Mouse (Mus musculus): Measurements from ENCODE around the gene Rab3c. TPM values are rescaled to one million over a fixed set of nuclear protein-coding genes. Genes with fewer than 3 reads are reported as not detected.

Gene Rab3c
- polyA plus RNA-seq, 1 experiment from 2014 or later = 3.0 TPM

DNA sequence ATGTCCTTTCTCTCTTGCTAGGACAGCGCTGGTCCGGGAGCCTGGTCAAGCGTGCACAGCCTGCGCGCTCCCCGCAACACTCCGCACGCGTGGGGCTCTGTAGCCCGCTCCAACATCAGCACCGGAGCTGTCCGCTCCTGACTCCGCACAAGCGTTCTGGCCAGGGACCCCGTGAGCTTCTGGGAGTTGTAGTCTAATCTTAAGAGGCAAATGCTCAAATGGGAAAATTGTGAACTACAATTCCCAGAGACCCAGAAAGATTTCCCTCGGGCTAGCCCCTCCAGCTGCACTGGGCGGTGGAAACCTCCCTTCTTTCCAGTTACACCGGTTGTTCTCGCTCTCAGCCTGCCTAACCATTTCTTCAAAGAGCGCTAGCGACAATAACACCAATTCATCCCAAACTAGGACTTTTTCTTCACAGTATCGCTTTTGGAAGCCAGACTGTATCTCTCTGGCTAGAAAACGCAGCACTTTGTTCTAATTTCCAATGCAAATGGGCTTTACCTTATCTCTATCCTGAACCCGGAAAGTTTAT, 701 bp downstream of the Rab3c start:
- no peak for TF ChIP-seq CTCF (IDR thresholded peaks at IDR 0.05; ENCODE audit: low read depth)
- Histone ChIP-seq H3K36me3 (ENCODE audit: control insufficient read depth, insufficient read depth) (no peaks in the 10 kb centered on the region), H3K27ac (ENCODE audit: low read depth, low read length) (no peak overlapping the region), H3K9me3 (ENCODE audit: control insufficient read depth) (no peaks in the 10 kb centered on the region), H3K9ac (ENCODE audit: low read depth, low read length) (no peak overlapping the region), H3K4me3 (ENCODE audit: low read depth, low read length) (peak overlapping the region; percentile 38), H3K27me3 (replicated peaks; ENCODE audit: control insufficient read depth, insufficient read depth, low read length) (peaks cover 9% of the 10 kb centered on the region; the same call in 1 of the 2 replicates), H3K4me2 (replicated peaks; ENCODE audit: low read depth) (peak overlapping the region; percentile 67), H3K4me1 (replicated peaks; ENCODE audit: control insufficient read depth, insufficient read depth, low read length) (no peaks in the 10 kb centered on the region)
- ATAC-seq = peak; percentile 65
- under 1% methylated on average over 24 of the region's 24 CpGs for WGBS

DNA sequence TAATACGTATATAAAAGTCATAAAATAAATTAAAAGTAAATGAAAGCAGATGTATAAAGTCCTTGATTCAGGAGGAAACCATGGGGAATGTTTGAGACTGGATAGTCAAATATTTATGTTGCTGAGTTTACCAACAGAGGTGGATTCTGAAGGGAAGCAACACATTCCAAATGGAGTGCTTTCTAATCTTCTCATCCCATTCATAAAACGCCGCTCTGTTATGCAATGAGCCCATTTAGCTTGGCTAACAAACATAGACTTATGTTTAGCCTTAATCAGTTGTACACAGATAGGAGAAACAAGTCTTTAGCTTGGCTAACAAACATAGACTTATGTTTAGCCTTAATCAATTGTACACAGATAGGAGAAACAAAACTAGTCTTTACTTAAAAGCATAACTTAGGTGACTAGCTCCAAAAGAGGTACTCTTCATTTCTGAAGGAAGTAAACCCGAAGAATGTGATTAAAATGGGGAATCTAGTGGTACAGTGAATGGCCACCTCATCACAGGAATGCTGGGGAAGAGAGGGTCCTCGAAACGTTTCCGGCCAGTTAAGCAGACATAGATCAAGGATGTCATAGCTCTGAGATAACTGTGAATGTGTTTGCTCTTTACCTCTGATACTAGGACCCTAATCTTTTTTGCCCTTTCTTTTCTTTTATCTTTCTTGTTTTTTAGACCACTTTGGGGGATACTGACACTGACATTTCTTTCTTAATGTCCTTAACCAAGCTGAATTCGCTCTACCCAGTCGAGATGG, 1.6 kb downstream of the Rab3c start:
- Histone ChIP-seq H3K36me3 (ENCODE audit: control insufficient read depth, insufficient read depth) (no peaks in the 10 kb centered on the region), H3K9ac (ENCODE audit: low read depth, low read length) (no peak overlapping the region), H3K27me3 (replicated peaks; ENCODE audit: control insufficient read depth, insufficient read depth, low read length) (peaks cover 9% of the 10 kb centered on the region; the same call in 1 of the 2 replicates), H3K4me1 (replicated peaks; ENCODE audit: control insufficient read depth, insufficient read depth, low read length) (no peaks in the 10 kb centered on the region), H3K4me3 (ENCODE audit: low read depth, low read length) (no peak overlapping the region), H3K4me2 (replicated peaks; ENCODE audit: low read depth) (no peak overlapping the region), H3K9me3 (ENCODE audit: control insufficient read depth) (no peaks in the 10 kb centered on the region), H3K27ac (ENCODE audit: low read depth, low read length) (no peak overlapping the region)
- WGBS = 54% methylated on average over 9 of the region's 9 CpGs
- ATAC-seq = no peak
- no peak for TF ChIP-seq CTCF (IDR thresholded peaks at IDR 0.05; ENCODE audit: low read depth)

DNA sequence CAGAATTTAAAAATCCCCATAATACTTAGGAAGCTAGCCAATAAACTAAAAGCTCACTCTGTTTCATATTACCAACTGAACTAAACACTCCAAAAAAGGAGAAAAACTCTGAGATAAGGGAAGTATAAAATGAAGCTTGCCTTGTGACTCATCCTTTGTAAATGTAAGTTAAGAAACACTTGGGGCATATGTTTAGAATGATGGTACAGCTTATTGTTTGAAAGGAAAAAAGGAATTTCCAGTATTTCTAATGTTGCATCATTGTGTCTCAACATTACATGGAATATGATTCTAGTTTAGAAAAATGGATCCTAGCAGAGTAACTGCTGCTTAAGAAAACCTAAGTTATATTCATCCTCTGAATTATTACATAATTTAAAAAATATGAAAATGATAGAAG, 3.1 kb downstream of the Rab3c start:
- Histone ChIP-seq H3K36me3 (ENCODE audit: control insufficient read depth, insufficient read depth) (no peaks in the 10 kb centered on the region), H3K9ac (ENCODE audit: low read depth, low read length) (no peak overlapping the region), H3K27me3 (replicated peaks; ENCODE audit: control insufficient read depth, insufficient read depth, low read length) (peaks cover 9% of the 10 kb centered on the region; the same call in 1 of the 2 replicates), H3K4me3 (ENCODE audit: low read depth, low read length) (no peak overlapping the region), H3K4me1 (replicated peaks; ENCODE audit: control insufficient read depth, insufficient read depth, low read length) (no peaks in the 10 kb centered on the region), H3K9me3 (ENCODE audit: control insufficient read depth) (no peaks in the 10 kb centered on the region), H3K4me2 (replicated peaks; ENCODE audit: low read depth) (no peak overlapping the region), H3K27ac (ENCODE audit: low read depth, low read length) (no peak overlapping the region)
- TF ChIP-seq CTCF (IDR thresholded peaks at IDR 0.05; ENCODE audit: low read depth) = no peak
- ATAC-seq = no peak

DNA sequence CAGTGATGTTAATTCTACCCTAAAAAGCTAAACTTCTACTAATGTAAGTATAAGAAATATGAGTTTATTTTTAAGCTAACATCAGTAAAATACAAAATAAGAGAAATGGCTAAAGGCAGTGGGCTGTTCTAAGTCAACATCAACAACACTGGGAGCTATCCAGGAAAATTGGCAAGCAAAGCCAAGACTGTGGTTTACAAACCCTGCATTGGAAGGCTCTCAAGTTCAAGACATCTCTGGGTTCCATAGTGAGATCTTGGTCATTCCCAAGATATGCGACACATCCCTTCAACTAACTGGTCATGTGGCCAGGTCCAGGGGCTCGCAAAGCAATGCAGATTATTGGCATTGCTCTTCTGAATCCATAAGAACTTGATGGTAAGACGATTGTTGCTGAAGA, 5.3 kb downstream of the Rab3c start:
- TF ChIP-seq CTCF (IDR thresholded peaks at IDR 0.05; ENCODE audit: low read depth) = no peak
- H3K27me3 ChIP-seq (replicated peaks; ENCODE audit: control insufficient read depth, insufficient read depth, low read length) = peaks cover 3% of the 10 kb centered on the region; the same call in 1 of the 2 replicates
- no peak overlapping the region for H3K4me3 ChIP-seq (ENCODE audit: low read depth, low read length)
- H3K9ac ChIP-seq (ENCODE audit: low read depth, low read length) = no peak overlapping the region
- H3K27ac ChIP-seq (ENCODE audit: low read depth, low read length) = no peak overlapping the region
- WGBS = 83% methylated on average over 3 of the region's 3 CpGs
- H3K36me3 ChIP-seq (ENCODE audit: control insufficient read depth, insufficient read depth) = no peaks in the 10 kb centered on the region
- H3K4me2 ChIP-seq (replicated peaks; ENCODE audit: low read depth) = no peak overlapping the region
- H3K4me1 ChIP-seq (replicated peaks; ENCODE audit: control insufficient read depth, insufficient read depth, low read length) = no peaks in the 10 kb centered on the region
- ATAC-seq = no peak
- H3K9me3 ChIP-seq (ENCODE audit: control insufficient read depth) = no peaks in the 10 kb centered on the region

GRCm38 (mm10) chr13:110260649-110261048, 20.1 kb downstream of the Rab3c start:
- H3K4me1 ChIP-seq (replicated peaks; ENCODE audit: control insufficient read depth, insufficient read depth, low read length) = no peaks in the 10 kb centered on the region
- H3K4me2 ChIP-seq (replicated peaks; ENCODE audit: low read depth) = no peak overlapping the region
- H3K27ac ChIP-seq (ENCODE audit: low read depth, low read length) = no peak overlapping the region
- no peaks in the 10 kb centered on the region for H3K27me3 ChIP-seq (replicated peaks; ENCODE audit: control insufficient read depth, insufficient read depth, low read length)
- no peak for ATAC-seq
- H3K36me3 ChIP-seq (ENCODE audit: control insufficient read depth, insufficient read depth) = no peaks in the 10 kb centered on the region
- H3K4me3 ChIP-seq (ENCODE audit: low read depth, low read length) = no peak overlapping the region
- WGBS = 60% methylated on average over 1 of the region's 1 CpGs
- H3K9ac ChIP-seq (ENCODE audit: low read depth, low read length) = no peak overlapping the region
- TF ChIP-seq CTCF (IDR thresholded peaks at IDR 0.05; ENCODE audit: low read depth) = no peak
- no peaks in the 10 kb centered on the region for H3K9me3 ChIP-seq (ENCODE audit: control insufficient read depth)

GRCm38 (mm10) chr13:110251453-110251852, 29.3 kb downstream of the Rab3c start:
- Histone ChIP-seq H3K4me1 (replicated peaks; ENCODE audit: control insufficient read depth, insufficient read depth, low read length) (no peaks in the 10 kb centered on the region), H3K36me3 (ENCODE audit: control insufficient read depth, insufficient read depth) (no peaks in the 10 kb centered on the region), H3K27me3 (replicated peaks; ENCODE audit: control insufficient read depth, insufficient read depth, low read length) (no peaks in the 10 kb centered on the region), H3K9me3 (ENCODE audit: control insufficient read depth) (no peaks in the 10 kb centered on the region), H3K4me2 (replicated peaks; ENCODE audit: low read depth) (no peak overlapping the region), H3K4me3 (ENCODE audit: low read depth, low read length) (no peak overlapping the region), H3K9ac (ENCODE audit: low read depth, low read length) (no peak overlapping the region), H3K27ac (ENCODE audit: low read depth, low read length) (no peak overlapping the region)
- ATAC-seq = no peak
- 88% methylated on average over 5 of the region's 5 CpGs for WGBS
- TF ChIP-seq CTCF (IDR thresholded peaks at IDR 0.05; ENCODE audit: low read depth) = no peak
